Comparison of ENCODE assay signal across 9 mouse cellular contexts in genomic region chr8:13472284-13472683, GRCm38 (mm10). TPM values are rescaled to one million over a fixed set of nuclear protein-coding genes. Genes with fewer than 3 reads are reported as not detected.
DNase-seq lines count a peak whose midpoint lies in the region; ATAC-seq and TF ChIP-seq lines count a peak whose summit lies in the region.
"Had no signal": no experiment of that assay in that cellular context is flagged by ENCODE, and none has a peak within 500 bp of the region (broad histone marks: within the 10 kb centered on the region; RNA-seq: fewer than 3 reads in every experiment).

No protein-coding gene starts in this region.

- TF ChIP-seq EP300 in stomach, postnatal 0 days (optimal IDR thresholded peaks at IDR 0.05): no peak

- DNase-seq in ovary, postnatal 36 days (ENCODE audit: low spot score): peak; percentile 65
- DNase-seq in ovary, postnatal 10 days (ENCODE audit: low spot score): no peak
- DNase-seq in heart, embryonic 10.5 days (ENCODE audit: low spot score): no peak
- peak; percentile 76 for DNase-seq in stomach, postnatal 0 days (ENCODE audit: low spot score)
- no peak for DNase-seq in layer of hippocampus, adult 9-11 months
- DNase-seq in retina, embryonic 14.5 days (ENCODE audit: low spot score): no peak
- no peak for DNase-seq in cerebellum, adult 11 months
- DNase-seq: thymus, postnatal 14 days had no signal

- 56% methylated on average over 7 of the region's 7 CpGs for WGBS in heart, embryonic 10.5 days
- 46% methylated on average over 7 of the region's 7 CpGs for WGBS in limb, embryonic 13.5 days
- 43% methylated on average over 7 of the region's 7 CpGs for WGBS in stomach, postnatal 0 days

- H3K9ac ChIP-seq in limb, embryonic 13.5 days: 0 out of 2 replicates have a peak overlapping the region, but pooled peaks have one; percentile 40
- H3K9ac ChIP-seq in stomach, postnatal 0 days (ENCODE audit: low read length): no peak overlapping the region

- H3K4me1 ChIP-seq in heart, embryonic 10.5 days: peaks cover 12% of the 10 kb centered on the region
- H3K4me1 ChIP-seq in limb, embryonic 13.5 days: peaks cover 7% of the 10 kb centered on the region; the same call in 1 of the 2 replicates
- H3K4me1 ChIP-seq in stomach, postnatal 0 days (replicated peaks; ENCODE audit: control insufficient read depth, insufficient read depth): no peaks in the 10 kb centered on the region

- ATAC-seq in limb, embryonic 13.5 days (ENCODE audit: low FRiP score, low read depth): peak; percentile 84
- ATAC-seq in stomach, postnatal 0 days (ENCODE audit: low FRiP score, low TSS enrichment): peak; percentile 83

- peaks cover 4% of the 10 kb centered on the region; the same call in 1 of the 2 replicates for H3K36me3 ChIP-seq in heart, embryonic 10.5 days
- H3K36me3 ChIP-seq in limb, embryonic 13.5 days: no peaks in the 10 kb centered on the region
- H3K36me3 ChIP-seq in stomach, postnatal 0 days (ENCODE audit: control insufficient read depth, insufficient read depth, low read length): peaks cover 41% of the 10 kb centered on the region

- no peaks in the 10 kb centered on the region for H3K9me3 ChIP-seq in heart, embryonic 10.5 days
- no peaks in the 10 kb centered on the region for H3K9me3 ChIP-seq in limb, embryonic 13.5 days
- H3K9me3 ChIP-seq in stomach, postnatal 0 days (ENCODE audit: control insufficient read depth, low read length): no peaks in the 10 kb centered on the region

- H3K27ac ChIP-seq in heart, embryonic 10.5 days: peak overlapping the region; percentile 30; the same call in 1 of the 2 replicates
- 0 out of 2 replicates have a peak overlapping the region, but pooled peaks have one; percentile 4 for H3K27ac ChIP-seq in limb, embryonic 13.5 days
- H3K27ac ChIP-seq in stomach, postnatal 0 days (replicated peaks): no peak overlapping the region

- no peak for TF ChIP-seq CTCF in stomach, postnatal 0 days (IDR thresholded peaks at IDR 0.05; ENCODE audit: low read depth)

- H3K4me3 ChIP-seq in heart, embryonic 10.5 days: no peak overlapping the region
- no peak overlapping the region for H3K4me3 ChIP-seq in limb, embryonic 13.5 days
- H3K4me3 ChIP-seq in stomach, postnatal 0 days (ENCODE audit: low read depth, low read length): no peak overlapping the region

- H3K4me2 ChIP-seq in limb, embryonic 13.5 days (replicated peaks): no peak overlapping the region
- H3K4me2 ChIP-seq in stomach, postnatal 0 days (replicated peaks; ENCODE audit: low read depth): no peak overlapping the region

- H3K27me3 ChIP-seq in heart, embryonic 10.5 days (ENCODE audit: insufficient read depth, poor library complexity, severe bottlenecking): 0 out of 2 replicates have a peak, but pooled peaks cover 4% of the 10 kb centered on the region
- H3K27me3 ChIP-seq in limb, embryonic 13.5 days: no peaks in the 10 kb centered on the region
- no peaks in the 10 kb centered on the region for H3K27me3 ChIP-seq in stomach, postnatal 0 days (ENCODE audit: control insufficient read depth, insufficient read depth, low read length)

RNA-seq across cellular contexts. Expression of gene Gas6, which starts 22.0 kb away (rescaled TPM):
- polyA plus RNA-seq in heart, embryonic 10.5 days (2016; fragmentation: Nextera tagmentation; extraction: Ambion mirVana): 13.8 and 23.3 TPM in 2 replicates
- polyA plus RNA-seq in limb, embryonic 13.5 days (2015; fragmentation: Nextera tagmentation; extraction: Ambion mirVana): 19.3 and 19.9 TPM in 2 replicates
- 197 and 213 TPM in 2 replicates for polyA plus RNA-seq in stomach, postnatal 0 days (2015; fragmentation: Nextera tagmentation; extraction: Ambion mirVana)

RNA-seq across cellular contexts. Expression of gene Tmem255b, which starts 37.3 kb away (rescaled TPM):
- polyA plus RNA-seq in heart, embryonic 10.5 days (2016; fragmentation: Nextera tagmentation; extraction: Ambion mirVana): 0.18 TPM in 1 of 2 replicates, not detected in the other
- 0.28 and 0.29 TPM in 2 replicates for polyA plus RNA-seq in limb, embryonic 13.5 days (2015; fragmentation: Nextera tagmentation; extraction: Ambion mirVana)
- 5.5 and 6.3 TPM in 2 replicates for polyA plus RNA-seq in stomach, postnatal 0 days (2015; fragmentation: Nextera tagmentation; extraction: Ambion mirVana)

Comparison
In these comparisons a context has a peak if more than half of its experiments do, and no peak if none do; other contexts are left out.
1. DNase-seq: peak in ovary, postnatal 36 days (single experiment) and stomach, postnatal 0 days (single experiment); none in ovary, postnatal 10 days (single experiment), heart, embryonic 10.5 days (single experiment), layer of hippocampus, adult 9-11 months (single experiment), retina, embryonic 14.5 days (single experiment) and cerebellum, adult 11 months (single experiment).